Mouse (Mus musculus) intestine, embryonic 14.5 days (tissue): ENCODE data around the gene Mrpl42. TPM values are rescaled to one million over a fixed set of nuclear protein-coding genes. Genes with fewer than 3 reads are reported as not detected.

Source experiments
- ATAC-seq: fragments of 200-750 bp; cut with Nextera tagmentation; replicated peaks from 2 replicates; pipeline ENCODE4 v1.8.0; 2017; ENCODE audit warnings: low read depth, moderate number of reproducible peaks, moderate TSS enrichment, moderate library complexity; ENCODE audit not compliant: low FRiP score, low TSS enrichment
- DNase-seq: peaks from one replicate; pipeline ENCODE4 v3.0.0-alpha.2; 2018; ENCODE audit warnings: low spot score
- H3K27ac ChIP-seq: fragments of 300-500 bp; sonication (generic); 2 replicates; pipeline ENCODE4 v1.5.1; 2014; ENCODE audit warnings: low read depth, mild to moderate bottlenecking, control low read depth
- H3K27me3 ChIP-seq: fragments of 300-500 bp; sonication (generic); replicated peaks from 2 replicates; pipeline ENCODE4 v1.6.1; 2014; ENCODE audit warnings: low read length, control low read depth; ENCODE audit not compliant: control insufficient read depth, insufficient read depth
- H3K36me3 ChIP-seq: fragments of 300-500 bp; sonication (generic); 2 replicates; pipeline ENCODE4 v1.6.1; 2014; ENCODE audit warnings: low read length, control low read depth; ENCODE audit not compliant: control insufficient read depth, insufficient read depth
- H3K4me1 ChIP-seq: fragments of 300-500 bp; sonication (generic); replicated peaks from 2 replicates; pipeline ENCODE4 v1.6.1; 2014; ENCODE audit warnings: low read length, control low read depth, mixed read lengths; ENCODE audit not compliant: control insufficient read depth, insufficient read depth
- H3K4me2 ChIP-seq: fragments of 300-500 bp; sonication (generic); 2 replicates; pipeline ENCODE4 v1.6.1; 2014; ENCODE audit warnings: low read length
- H3K4me3 ChIP-seq: fragments of 300-500 bp; sonication (generic); 2 replicates; pipeline ENCODE4 v1.5.1; 2014; ENCODE audit warnings: low read depth, low read length, control low read depth, mixed read lengths
- H3K9ac ChIP-seq: fragments of 300-500 bp; sonication (generic); 2 replicates; pipeline ENCODE4 v1.6.1; 2014; ENCODE audit warnings: mild to moderate bottlenecking, low read length
- H3K9me3 ChIP-seq: fragments of 300-500 bp; sonication (generic); 2 replicates; pipeline ENCODE4 v1.6.1; 2016; ENCODE audit warnings: low read length, control low read depth; ENCODE audit not compliant: control insufficient read depth
- WGBS: fragments of 180-500 bp; shearing (Covaris S2); extraction: QIAGEN DNeasy Blood & Tissue Kit; methylation state at CpG from one replicate; pipeline ENCODE4 v1.1.7; 2014; 5-methylcytosine and 5-hydroxymethylcytosine counted together
- polyA plus RNA-seq: library from polyadenylated mRNA; unstranded; fragments of >200 nt; fragmentation: Nextera tagmentation; extraction: Ambion mirVana; gene quantifications from 2 replicates; pipeline ENCODE4 v1.2.1, GENCODE M21; 2014

Mrpl42 gene
- polyA plus RNA-seq, 1 experiment from 2014 or later = 384 TPM

DNA sequence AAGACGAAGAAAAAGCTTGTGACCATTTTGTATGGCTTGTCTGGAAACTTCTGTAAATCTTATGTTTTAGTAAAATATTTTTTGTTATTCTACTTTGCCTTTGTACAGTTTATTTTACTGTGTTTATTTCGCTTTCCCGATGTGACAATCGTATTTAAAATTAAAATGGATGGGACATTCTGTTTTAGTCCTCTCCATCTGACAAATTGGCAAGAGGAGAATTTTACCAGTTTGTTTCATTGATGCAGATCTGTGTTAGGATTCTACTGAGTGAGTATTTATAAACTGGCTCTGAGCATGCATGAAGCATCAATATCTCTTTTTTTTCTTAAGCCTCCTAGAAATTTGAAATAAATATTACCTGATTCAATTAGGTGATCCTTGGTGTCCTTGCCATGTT is 41.2 kb upstream of the Mrpl42 start:
- Histone ChIP-seq H3K4me2 (no peak overlapping the region), H3K27ac (no peak overlapping the region), H3K4me1 (no peaks in the 10 kb centered on the region), H3K36me3 (peaks cover 48% of the 10 kb centered on the region), H3K4me3 (no peak overlapping the region), H3K27me3 (no peaks in the 10 kb centered on the region), H3K9me3 (no peaks in the 10 kb centered on the region), H3K9ac (no peak overlapping the region)
- WGBS = 86% methylated on average over 4 of the region's 4 CpGs
- no peak for DNase-seq
- no peak for ATAC-seq

DNA sequence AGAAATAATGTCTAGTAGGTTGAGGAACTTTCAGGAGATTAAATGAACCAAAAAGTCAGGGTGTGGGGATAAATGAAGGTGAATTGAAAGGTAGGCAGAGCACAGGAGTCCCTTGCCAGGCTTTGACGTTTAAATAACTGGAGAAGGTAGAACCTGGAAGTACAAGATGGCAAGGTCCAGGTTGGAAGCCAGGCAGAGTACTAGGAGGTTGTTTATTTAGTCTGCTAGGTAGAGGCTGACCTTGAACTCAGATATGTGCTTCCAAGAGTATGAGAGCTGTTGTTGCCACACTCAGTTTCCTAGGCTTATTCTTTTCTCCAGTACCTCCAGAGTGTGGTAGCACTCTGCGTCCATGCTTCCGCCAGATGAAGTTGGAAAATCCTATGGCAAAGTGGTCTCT is 38.1 kb upstream of the Mrpl42 start:
- 91% methylated on average over 3 of the region's 3 CpGs for WGBS
- ATAC-seq = no peak

DNA sequence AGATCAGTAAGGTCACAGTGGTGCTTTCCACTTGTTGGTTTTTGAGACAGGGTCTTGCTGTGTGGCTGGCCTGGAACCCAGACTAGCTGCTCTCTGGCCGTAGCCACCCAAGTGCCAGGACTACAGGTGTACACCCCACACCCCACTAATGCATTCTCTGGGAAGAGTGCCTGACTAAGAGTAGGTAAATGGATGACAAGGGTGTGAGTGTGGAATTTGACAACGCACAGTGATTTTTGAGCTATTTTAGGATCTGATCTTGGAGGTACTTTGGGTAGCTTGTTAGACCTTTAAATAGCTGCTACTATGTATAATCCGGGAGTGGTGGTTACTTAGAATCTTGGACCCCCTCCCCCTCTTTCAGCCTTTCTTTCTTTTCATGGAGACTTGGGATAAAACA is 37.5 kb upstream of the Mrpl42 start:
- Histone ChIP-seq H3K36me3 (peaks cover 12% of the 10 kb centered on the region), H3K4me3 (no peak overlapping the region), H3K4me2 (no peak overlapping the region), H3K9me3 (no peaks in the 10 kb centered on the region), H3K27me3 (no peaks in the 10 kb centered on the region), H3K4me1 (no peaks in the 10 kb centered on the region), H3K27ac (no peak overlapping the region), H3K9ac (no peak overlapping the region)
- DNase-seq (no peak), ATAC-seq (no peak)
- WGBS = 96% methylated on average over 3 of the region's 3 CpGs

More for the DNA sequence above, 38.1 kb upstream of the Mrpl42 start:
- Histone ChIP-seq H3K27ac (no peak overlapping the region), H3K9me3 (no peaks in the 10 kb centered on the region), H3K4me2 (no peak overlapping the region), H3K27me3 (no peaks in the 10 kb centered on the region), H3K9ac (no peak overlapping the region), H3K4me1 (no peaks in the 10 kb centered on the region), H3K36me3 (peaks cover 18% of the 10 kb centered on the region), H3K4me3 (no peak overlapping the region)
- DNase-seq = no peak

DNA sequence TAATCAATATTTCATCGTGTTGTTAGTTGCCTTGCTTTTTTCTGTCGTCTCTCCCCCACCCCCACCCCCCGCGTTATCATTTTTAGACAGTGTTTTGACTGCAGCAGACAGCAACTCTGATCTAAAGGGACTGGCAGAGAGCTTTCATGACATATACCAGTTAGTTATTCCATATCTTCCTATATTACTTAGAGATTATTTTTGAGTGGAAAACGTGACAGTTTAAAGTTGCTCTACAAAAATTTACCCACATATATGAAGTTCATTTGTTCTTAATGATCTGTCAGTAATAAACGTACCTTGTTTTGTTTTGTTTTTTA is 34.4 kb upstream of the Mrpl42 start:
- Histone ChIP-seq H3K27ac (no peak overlapping the region), H3K27me3 (no peaks in the 10 kb centered on the region), H3K36me3 (no peaks in the 10 kb centered on the region), H3K4me2 (no peak overlapping the region), H3K9ac (no peak overlapping the region), H3K4me1 (peaks cover 4% of the 10 kb centered on the region; the same call in 1 of the 2 replicates), H3K4me3 (no peak overlapping the region), H3K9me3 (no peaks in the 10 kb centered on the region)
- WGBS = 85% methylated on average over 6 of the region's 6 CpGs
- ATAC-seq = no peak
- no peak for DNase-seq

DNA sequence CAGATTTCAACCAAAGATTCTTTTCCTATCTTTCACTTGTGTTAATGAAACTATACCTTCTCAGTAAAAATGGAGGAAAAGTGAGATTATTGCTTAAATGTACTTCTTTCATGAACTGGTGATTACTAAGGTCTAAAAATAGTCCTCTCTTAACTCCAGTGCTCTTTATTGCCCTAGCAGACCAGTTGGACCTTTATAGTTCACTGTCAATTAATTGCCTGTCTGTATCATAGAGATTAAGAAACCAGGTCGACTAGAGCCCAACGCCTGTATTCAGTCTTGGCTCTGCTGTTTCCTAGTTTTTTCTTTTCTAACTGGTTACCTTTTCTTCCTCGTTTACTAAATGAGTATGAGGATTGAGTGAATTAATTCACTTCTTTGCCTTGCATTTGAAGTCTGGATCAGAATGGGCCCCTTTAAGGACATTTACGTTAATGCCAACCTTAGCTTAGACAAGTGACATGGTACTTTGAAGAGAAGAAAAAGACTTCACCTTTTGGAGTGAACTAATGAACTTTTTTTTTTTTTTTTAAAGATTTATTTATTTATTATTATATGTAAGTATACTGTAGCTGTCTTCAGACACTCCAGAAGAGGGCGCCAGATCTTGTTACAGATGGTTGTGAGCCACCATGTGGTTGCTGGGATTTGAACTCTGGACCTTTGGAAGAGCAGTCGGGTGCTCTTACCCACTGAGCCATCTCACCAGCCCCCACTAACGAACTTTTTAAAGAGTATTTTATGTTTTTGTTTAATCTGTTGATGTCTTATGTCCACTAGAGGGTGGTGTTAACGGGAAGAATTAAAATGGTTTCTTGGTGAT is 33.9 kb upstream of the Mrpl42 start:
- no peaks in the 10 kb centered on the region for H3K27me3 ChIP-seq
- H3K36me3 ChIP-seq = no peaks in the 10 kb centered on the region
- ATAC-seq (no peak), DNase-seq (no peak)
- H3K4me3 ChIP-seq = no peak overlapping the region
- no peak overlapping the region for H3K9ac ChIP-seq
- no peaks in the 10 kb centered on the region for H3K9me3 ChIP-seq
- WGBS = 89% methylated on average over 8 of the region's 8 CpGs
- H3K4me1 ChIP-seq = peaks cover 4% of the 10 kb centered on the region; the same call in 1 of the 2 replicates
- no peak overlapping the region for H3K4me2 ChIP-seq
- H3K27ac ChIP-seq = no peak overlapping the region

DNA sequence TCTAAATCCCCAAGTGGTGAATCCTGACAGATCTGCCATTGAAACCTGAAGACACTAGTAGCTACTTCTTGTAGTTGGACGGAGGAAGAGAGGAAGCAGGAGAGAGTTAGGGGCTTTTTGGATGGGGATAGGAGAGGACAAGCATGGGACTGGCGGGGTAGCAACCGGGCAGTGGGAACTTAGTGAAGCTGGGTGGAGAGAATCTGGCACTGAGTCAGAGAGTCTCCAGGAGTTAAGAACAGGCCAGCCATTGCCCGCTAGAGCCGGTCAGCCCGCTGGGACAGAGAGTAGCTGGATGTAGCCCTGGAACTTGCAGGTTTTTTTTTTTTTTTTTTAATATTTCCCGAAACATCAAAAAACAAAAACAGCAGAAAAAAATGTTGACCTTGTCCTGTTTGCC is 31.6 kb upstream of the Mrpl42 start:
- Histone ChIP-seq H3K9ac (no peak overlapping the region), H3K4me3 (no peak overlapping the region), H3K4me2 (no peak overlapping the region), H3K27me3 (no peaks in the 10 kb centered on the region), H3K9me3 (no peaks in the 10 kb centered on the region), H3K36me3 (no peaks in the 10 kb centered on the region), H3K4me1 (peaks cover 4% of the 10 kb centered on the region; the same call in 1 of the 2 replicates), H3K27ac (no peak overlapping the region)
- DNase-seq (no peak), ATAC-seq (no peak)
- WGBS = 93% methylated on average over 7 of the region's 7 CpGs

DNA sequence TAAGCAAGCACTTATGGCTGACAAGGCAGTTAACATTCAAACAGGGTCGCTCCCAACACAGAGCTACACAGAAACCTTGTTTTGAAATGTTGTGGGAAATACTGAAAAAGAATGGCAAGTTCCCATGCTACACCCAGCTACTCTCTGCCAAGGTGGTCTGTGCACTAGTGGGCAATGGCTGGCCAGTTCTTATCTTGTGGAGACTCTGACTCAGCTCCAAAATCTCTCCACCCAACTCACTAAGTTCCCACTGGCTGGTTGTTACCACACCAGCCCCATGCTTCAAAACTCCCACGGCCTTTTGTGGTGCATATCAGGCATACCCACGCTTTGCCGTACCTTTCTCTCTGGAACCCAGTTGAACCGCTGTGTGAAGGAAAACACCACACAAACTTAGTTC is 31.2 kb upstream of the Mrpl42 start:
- H3K27me3 ChIP-seq = no peaks in the 10 kb centered on the region
- H3K4me1 ChIP-seq = peaks cover 4% of the 10 kb centered on the region; the same call in 1 of the 2 replicates
- H3K27ac ChIP-seq = no peak overlapping the region
- no peaks in the 10 kb centered on the region for H3K36me3 ChIP-seq
- H3K9ac ChIP-seq = no peak overlapping the region
- no peaks in the 10 kb centered on the region for H3K9me3 ChIP-seq
- DNase-seq (no peak), ATAC-seq (no peak)
- H3K4me2 ChIP-seq = no peak overlapping the region
- H3K4me3 ChIP-seq = no peak overlapping the region
- 95% methylated on average over 5 of the region's 5 CpGs for WGBS

DNA sequence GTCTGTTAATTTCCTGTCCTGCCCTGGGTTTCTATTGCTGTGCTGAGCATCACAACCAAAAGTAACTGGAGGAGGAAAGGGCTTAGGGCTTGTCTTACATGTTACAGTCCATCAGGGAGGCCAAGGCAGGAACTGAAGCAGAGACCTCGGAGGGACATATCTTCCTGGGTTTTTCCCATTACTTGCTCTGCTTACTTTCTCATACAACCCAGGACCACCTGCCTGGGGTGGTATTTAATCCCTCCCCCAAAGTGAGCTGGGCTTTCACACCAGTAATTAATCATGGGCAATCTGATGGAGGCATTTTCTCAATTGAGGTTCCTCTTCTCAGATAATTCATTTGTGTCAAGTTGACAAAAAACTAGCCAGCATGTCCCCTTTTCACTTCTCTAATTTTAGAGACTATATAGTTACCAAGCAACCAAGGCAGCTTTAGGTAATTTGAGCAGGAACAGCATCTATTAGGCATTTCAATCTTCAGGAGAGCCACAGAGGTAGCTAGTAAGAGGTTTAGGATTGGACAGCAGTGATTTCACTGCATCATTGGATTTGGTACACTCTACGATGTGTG is 28.9 kb upstream of the Mrpl42 start:
- H3K27ac ChIP-seq = no peak overlapping the region
- H3K4me2 ChIP-seq = no peak overlapping the region
- H3K9me3 ChIP-seq = no peaks in the 10 kb centered on the region
- H3K4me3 ChIP-seq = no peak overlapping the region
- no peak overlapping the region for H3K9ac ChIP-seq
- DNase-seq = no peak
- 79% methylated on average over 2 of the region's 2 CpGs for WGBS
- peaks cover 9% of the 10 kb centered on the region; the same call in 1 of the 2 replicates for H3K4me1 ChIP-seq
- ATAC-seq = no peak
- no peaks in the 10 kb centered on the region for H3K36me3 ChIP-seq
- no peaks in the 10 kb centered on the region for H3K27me3 ChIP-seq
